Mouse (Mus musculus): ENCODE results near the gene Rps29.

The Rps29 gene

GRCm38 (mm10) chr12:69130486-69130885 is 28.5 kb downstream of the Rps29 start:
- DNase-seq (ENCODE audit: low spot score in 2 of 2) = no peak

GRCm38 (mm10) chr12:69129634-69130310 is 29.2 kb downstream of the Rps29 start:
- no peak for DNase-seq (ENCODE audit: low spot score in 2 of 2)

GRCm38 (mm10) chr12:69127626-69128025 is 31.4 kb downstream of the Rps29 start:
- no peak for DNase-seq (ENCODE audit: low spot score in 2 of 2)

GRCm38 (mm10) chr12:69127170-69127569 is 31.8 kb downstream of the Rps29 start:
- DNase-seq (ENCODE audit: low spot score in 2 of 2) = no peak

GRCm38 (mm10) chr12:69125066-69125465 is 33.9 kb downstream of the Rps29 start:
- no peak for DNase-seq (ENCODE audit: low spot score in 2 of 2)

GRCm38 (mm10) chr12:69122801-69123200 is 36.2 kb downstream of the Rps29 start:
- no peak for DNase-seq (ENCODE audit: low spot score in 2 of 2)

GRCm38 (mm10) chr12:69119908-69120307 is 39.1 kb downstream of the Rps29 start:
- DNase-seq (ENCODE audit: low spot score in 2 of 2) = no peak

Data from heart, adult 9 months (tissue).